Mouse (Mus musculus): Measurements from ENCODE around the gene Gm10073. TPM values are rescaled to one million over a fixed set of nuclear protein-coding genes. Genes with fewer than 3 reads are reported as not detected.

Gene Gm10073
- polyA plus RNA-seq (2014; fragmentation: Illumina TruSeq; extraction: RNeasy Lipid Tissue Mini Kit (QIAGEN cat#74804); ENCODE audit: insufficient read depth, low read depth, low replicate concordance): 7.6 TPM

GRCm38 (mm10) chr8:106573168-106573567, at the start of gene Gm10073:
Gm10073 (minus strand) TSS chr8:106573461.

GRCm38 (mm10) chr8:106603131-106603819, 30.0 kb upstream of the Gm10073 start, which contains the start of gene Cdh1:
Cdh1 (plus strand) TSS chr8:106603351.

Other genes starting within 250 kb of the Gm10073 start
- 1.6 TPM for gene Smpd3, start 235.5 kb downstream of the Gm10073 start, polyA plus RNA-seq (2014; fragmentation: Illumina TruSeq; extraction: RNeasy Lipid Tissue Mini Kit (QIAGEN cat#74804); ENCODE audit: insufficient read depth, low read depth, low replicate concordance)
- 4.6 TPM for gene Zfp90, start 158.1 kb downstream of the Gm10073 start, polyA plus RNA-seq (2014; fragmentation: Illumina TruSeq; extraction: RNeasy Lipid Tissue Mini Kit (QIAGEN cat#74804); ENCODE audit: insufficient read depth, low read depth, low replicate concordance)
- gene 6030452D12Rik, start 72.9 kb downstream of the Gm10073 start, polyA plus RNA-seq (2014; fragmentation: Illumina TruSeq; extraction: RNeasy Lipid Tissue Mini Kit (QIAGEN cat#74804); ENCODE audit: insufficient read depth, low read depth, low replicate concordance): not detected
- gene Cdh3, start 62.6 kb downstream of the Gm10073 start, polyA plus RNA-seq (2014; fragmentation: Illumina TruSeq; extraction: RNeasy Lipid Tissue Mini Kit (QIAGEN cat#74804); ENCODE audit: insufficient read depth, low read depth, low replicate concordance): 0.22 TPM
- gene Cdh1, start 29.9 kb upstream of the Gm10073 start, polyA plus RNA-seq (2014; fragmentation: Illumina TruSeq; extraction: RNeasy Lipid Tissue Mini Kit (QIAGEN cat#74804); ENCODE audit: insufficient read depth, low read depth, low replicate concordance): 75.4 TPM
- 2.6 TPM for gene Tango6, start 109.6 kb upstream of the Gm10073 start, polyA plus RNA-seq (2014; fragmentation: Illumina TruSeq; extraction: RNeasy Lipid Tissue Mini Kit (QIAGEN cat#74804); ENCODE audit: insufficient read depth, low read depth, low replicate concordance)

Data from lung, adult 10 weeks (tissue).